Mouse (Mus musculus): Measurements from ENCODE around the gene Nek9. TPM values are rescaled to one million over a fixed set of nuclear protein-coding genes. Genes with fewer than 3 reads are reported as not detected.

Gene Nek9
- polyA plus RNA-seq, 1 experiment: 31.7 TPM

- peaks cover 5% of the 10 kb centered on the region for H3K4me1 ChIP-seq (ENCODE audit: control insufficient read depth, insufficient read depth, low read length)
- peak overlapping the region; percentile 20; the same call in 1 of the 2 replicates for H3K27ac ChIP-seq (ENCODE audit: insufficient read depth, low read length)
- TF ChIP-seq POLR2A (IDR thresholded peaks at IDR 0.05; ENCODE audit: extremely low read depth, insufficient read depth, low read length) (peak; percentile 47; the same call in 1 of the 2 replicates), CTCF (IDR thresholded peaks at IDR 0.05; ENCODE audit: extremely low read depth, insufficient read depth, low read length) (no peak)
- H3K4me3 ChIP-seq (ENCODE audit: insufficient read depth, low read length): no peak overlapping the region
Observed at GRCm38 (mm10) chr12:85350407-85351232, 11.5 kb upstream of the Nek9 start.

GRCm38 (mm10) chr12:85348338-85348737 lies 9.2 kb upstream of the Nek9 start:
- no peak overlapping the region for H3K4me3 ChIP-seq (ENCODE audit: insufficient read depth, low read length)
- peak overlapping the region; percentile 45; the same call in 1 of the 2 replicates for H3K27ac ChIP-seq (ENCODE audit: insufficient read depth, low read length)
- peaks cover 5% of the 10 kb centered on the region for H3K4me1 ChIP-seq (ENCODE audit: control insufficient read depth, insufficient read depth, low read length)
- no peak for TF ChIP-seq CTCF (IDR thresholded peaks at IDR 0.05; ENCODE audit: extremely low read depth, insufficient read depth, low read length)
- no peak for TF ChIP-seq POLR2A (IDR thresholded peaks at IDR 0.05; ENCODE audit: extremely low read depth, insufficient read depth, low read length)

GRCm38 (mm10) chr12:85347196-85347595 lies 8.0 kb upstream of the Nek9 start:
- H3K4me1 ChIP-seq (ENCODE audit: control insufficient read depth, insufficient read depth, low read length): peaks cover 3% of the 10 kb centered on the region
- TF ChIP-seq POLR2A (IDR thresholded peaks at IDR 0.05; ENCODE audit: extremely low read depth, insufficient read depth, low read length) (no peak), CTCF (IDR thresholded peaks at IDR 0.05; ENCODE audit: extremely low read depth, insufficient read depth, low read length) (no peak)
- H3K27ac ChIP-seq (ENCODE audit: insufficient read depth, low read length): peak overlapping the region; percentile 15
- H3K4me3 ChIP-seq (ENCODE audit: insufficient read depth, low read length): no peak overlapping the region

DNA sequence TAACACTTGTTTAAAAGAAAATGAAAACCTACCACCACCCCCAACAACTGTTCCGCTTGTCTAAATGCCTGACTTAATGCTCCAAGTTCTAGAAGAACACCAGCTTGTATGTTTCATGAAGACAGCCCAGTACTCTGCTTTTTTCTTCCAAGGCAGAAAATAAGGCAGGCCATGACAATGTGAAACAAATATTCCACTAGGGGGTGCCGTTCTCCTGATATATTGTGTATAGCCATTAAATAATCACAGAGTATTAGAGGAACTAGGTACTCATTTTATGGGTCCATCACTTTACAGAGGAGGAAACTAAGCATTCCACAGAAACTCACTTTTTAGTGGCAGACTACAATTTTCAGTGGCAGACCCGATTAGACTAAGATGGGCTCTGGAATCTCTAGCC lies 7.2 kb upstream of the Nek9 start:
- no peak overlapping the region for H3K4me3 ChIP-seq (ENCODE audit: insufficient read depth, low read length)
- TF ChIP-seq POLR2A (IDR thresholded peaks at IDR 0.05; ENCODE audit: extremely low read depth, insufficient read depth, low read length): no peak
- no peak for TF ChIP-seq CTCF (IDR thresholded peaks at IDR 0.05; ENCODE audit: extremely low read depth, insufficient read depth, low read length)
- no peaks in the 10 kb centered on the region for H3K4me1 ChIP-seq (ENCODE audit: control insufficient read depth, insufficient read depth, low read length)
- H3K27ac ChIP-seq (ENCODE audit: insufficient read depth, low read length): no peak overlapping the region

DNA sequence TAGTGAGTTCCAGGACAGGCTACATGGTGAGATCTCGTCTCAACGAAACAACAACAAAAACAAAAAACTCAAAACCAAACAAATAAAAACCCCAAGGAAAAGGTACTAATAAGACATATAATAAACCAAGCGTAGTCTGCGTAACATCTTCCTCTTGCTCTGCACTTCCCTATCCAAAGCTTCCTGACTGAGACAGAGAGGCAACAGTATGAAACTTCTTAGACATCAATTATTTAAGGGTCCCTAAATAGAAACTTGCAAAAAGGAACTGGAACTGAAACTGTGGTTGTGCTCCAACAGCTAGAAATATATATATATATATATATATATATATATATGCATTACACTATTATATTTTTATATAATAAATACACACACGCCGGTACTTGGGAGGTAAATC lies 6.4 kb upstream of the Nek9 start:
- TF ChIP-seq POLR2A (IDR thresholded peaks at IDR 0.05; ENCODE audit: extremely low read depth, insufficient read depth, low read length) (no peak), CTCF (IDR thresholded peaks at IDR 0.05; ENCODE audit: extremely low read depth, insufficient read depth, low read length) (no peak)
- Histone ChIP-seq H3K4me1 (ENCODE audit: control insufficient read depth, insufficient read depth, low read length) (no peaks in the 10 kb centered on the region), H3K27ac (ENCODE audit: insufficient read depth, low read length) (no peak overlapping the region), H3K4me3 (ENCODE audit: insufficient read depth, low read length) (no peak overlapping the region)

DNA sequence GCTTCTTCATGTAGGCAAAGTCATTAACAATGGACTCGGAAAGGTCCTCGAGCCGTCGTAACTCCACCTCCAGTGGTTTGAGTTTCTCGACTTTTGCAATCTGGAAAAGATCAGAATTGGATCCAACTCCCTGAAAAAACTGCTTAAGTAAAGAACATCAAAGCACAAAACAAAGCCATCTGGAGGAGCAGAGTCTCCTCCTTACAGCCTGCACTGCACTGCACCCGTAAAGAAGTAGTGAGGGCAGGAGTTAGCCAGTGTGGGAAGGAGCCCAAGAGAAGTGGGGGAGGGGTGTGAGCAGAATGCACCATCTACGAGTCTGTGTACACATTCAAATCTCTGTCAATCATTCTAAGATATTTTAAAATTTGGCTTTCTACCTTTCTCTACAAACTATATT lies 5.1 kb upstream of the Nek9 start:
- TF ChIP-seq CTCF (IDR thresholded peaks at IDR 0.05; ENCODE audit: extremely low read depth, insufficient read depth, low read length): no peak
- TF ChIP-seq POLR2A (IDR thresholded peaks at IDR 0.05; ENCODE audit: extremely low read depth, insufficient read depth, low read length): no peak

DNA sequence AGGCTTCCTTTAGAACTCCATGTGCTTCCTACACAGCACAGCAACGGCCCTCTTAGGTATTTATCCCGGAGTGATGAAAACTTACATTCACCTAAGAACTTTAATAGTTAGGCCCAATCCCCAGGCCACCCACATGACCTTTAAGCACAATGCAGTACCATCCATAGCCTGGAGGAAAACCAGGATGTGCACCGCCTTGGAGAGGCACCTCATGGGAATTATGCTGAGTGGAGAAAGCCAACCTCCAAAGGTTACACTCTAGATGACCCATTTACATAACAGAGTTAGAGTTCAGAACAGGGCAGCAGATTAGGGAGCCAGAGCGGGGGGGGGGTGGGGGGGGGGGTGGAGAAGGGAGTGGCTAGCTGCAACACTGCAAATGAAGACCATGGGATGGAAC lies 3.1 kb upstream of the Nek9 start:
- H3K4me3 ChIP-seq (ENCODE audit: insufficient read depth, low read length): no peak overlapping the region
- H3K4me1 ChIP-seq (ENCODE audit: control insufficient read depth, insufficient read depth, low read length): no peaks in the 10 kb centered on the region
- H3K27ac ChIP-seq (ENCODE audit: insufficient read depth, low read length): no peak overlapping the region
- TF ChIP-seq POLR2A (IDR thresholded peaks at IDR 0.05; ENCODE audit: extremely low read depth, insufficient read depth, low read length) (no peak), CTCF (IDR thresholded peaks at IDR 0.05; ENCODE audit: extremely low read depth, insufficient read depth, low read length) (no peak)

More for the DNA sequence above, 5.1 kb upstream of the Nek9 start:
- Histone ChIP-seq H3K4me1 (ENCODE audit: control insufficient read depth, insufficient read depth, low read length) (no peaks in the 10 kb centered on the region), H3K4me3 (ENCODE audit: insufficient read depth, low read length) (no peak overlapping the region), H3K27ac (ENCODE audit: insufficient read depth, low read length) (no peak overlapping the region)

- TF ChIP-seq POLR2A (IDR thresholded peaks at IDR 0.05; ENCODE audit: extremely low read depth, insufficient read depth, low read length) (no peak), CTCF (IDR thresholded peaks at IDR 0.05; ENCODE audit: extremely low read depth, insufficient read depth, low read length) (no peak)
- H3K4me3 ChIP-seq (ENCODE audit: insufficient read depth, low read length): no peak overlapping the region
- no peaks in the 10 kb centered on the region for H3K4me1 ChIP-seq (ENCODE audit: control insufficient read depth, insufficient read depth, low read length)
- H3K27ac ChIP-seq (ENCODE audit: insufficient read depth, low read length): no peak overlapping the region
Observed at GRCm38 (mm10) chr12:85341131-85341530, 2.0 kb upstream of the Nek9 start.

DNA sequence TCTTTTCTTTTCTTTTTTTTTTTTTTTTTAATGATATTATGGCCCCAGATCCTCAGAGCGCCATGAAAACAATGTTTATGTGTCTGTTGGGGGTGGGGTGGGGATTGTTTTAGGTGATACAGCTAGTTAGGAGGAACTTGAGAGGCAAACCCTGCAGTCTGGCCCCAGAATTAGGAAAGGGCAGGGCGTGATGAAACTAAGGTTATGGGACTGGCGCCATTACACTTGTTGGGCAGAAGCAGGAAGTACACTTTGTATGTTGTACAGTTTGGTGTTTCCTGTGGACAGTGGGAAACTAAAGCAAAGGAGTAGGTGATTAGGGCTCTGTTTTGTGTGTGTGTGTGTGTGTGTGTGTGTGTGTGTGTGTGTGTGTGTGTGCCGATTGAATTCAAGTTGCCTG lies 785 bp upstream of the Nek9 start:
- H3K27ac ChIP-seq (ENCODE audit: insufficient read depth, low read length): no peak overlapping the region
- no peak overlapping the region; the same call in 1 of the 2 replicates for H3K4me3 ChIP-seq (ENCODE audit: insufficient read depth, low read length)
- no peaks in the 10 kb centered on the region for H3K4me1 ChIP-seq (ENCODE audit: control insufficient read depth, insufficient read depth, low read length)
- no peak for TF ChIP-seq CTCF (IDR thresholded peaks at IDR 0.05; ENCODE audit: extremely low read depth, insufficient read depth, low read length)
- TF ChIP-seq POLR2A (IDR thresholded peaks at IDR 0.05; ENCODE audit: extremely low read depth, insufficient read depth, low read length): no peak

GRCm38 (mm10) chr12:85338815-85339214 lies 347 bp downstream of the Nek9 start:
- H3K4me1 ChIP-seq (ENCODE audit: control insufficient read depth, insufficient read depth, low read length): no peaks in the 10 kb centered on the region
- H3K27ac ChIP-seq (ENCODE audit: insufficient read depth, low read length): peak overlapping the region; percentile 26; the same call in 1 of the 2 replicates
- no peak for TF ChIP-seq POLR2A (IDR thresholded peaks at IDR 0.05; ENCODE audit: extremely low read depth, insufficient read depth, low read length)
- TF ChIP-seq CTCF (IDR thresholded peaks at IDR 0.05; ENCODE audit: extremely low read depth, insufficient read depth, low read length): no peak
- peak overlapping the region; percentile 39 for H3K4me3 ChIP-seq (ENCODE audit: insufficient read depth, low read length)
